Mouse (Mus musculus): ENCODE results near the gene Dnttip1. TPM values are rescaled to one million over a fixed set of nuclear protein-coding genes. Genes with fewer than 3 reads are reported as not detected.
A peak's percentile ranks its signal among the peaks of the same experiment; 100 is the strongest.

Gene Dnttip1
- total RNA-seq, 2 experiments from 2014 or later = 40.4 to 41.2 TPM

GRCm38 (mm10) chr2:164734839-164735238 lies 10.9 kb upstream of the Dnttip1 start:
- no peak for TF ChIP-seq CTCF (conservative IDR thresholded peaks at IDR 0.05)

GRCm38 (mm10) chr2:164735446-164735845 lies 10.3 kb upstream of the Dnttip1 start:
- TF ChIP-seq CTCF (conservative IDR thresholded peaks at IDR 0.05) = no peak
- Histone ChIP-seq H3K27ac (no peak overlapping the region), H3K4me3 (no peak overlapping the region)
- DNase-seq (ENCODE audit: low spot score in 2 of 2) = no peak

More at GRCm38 (mm10) chr2:164734839-164735238, 10.9 kb upstream of the Dnttip1 start:
- DNase-seq (ENCODE audit: low spot score in 2 of 2) = no peak
- Histone ChIP-seq H3K4me3 (no peak overlapping the region), H3K27ac (no peak overlapping the region)

DNA sequence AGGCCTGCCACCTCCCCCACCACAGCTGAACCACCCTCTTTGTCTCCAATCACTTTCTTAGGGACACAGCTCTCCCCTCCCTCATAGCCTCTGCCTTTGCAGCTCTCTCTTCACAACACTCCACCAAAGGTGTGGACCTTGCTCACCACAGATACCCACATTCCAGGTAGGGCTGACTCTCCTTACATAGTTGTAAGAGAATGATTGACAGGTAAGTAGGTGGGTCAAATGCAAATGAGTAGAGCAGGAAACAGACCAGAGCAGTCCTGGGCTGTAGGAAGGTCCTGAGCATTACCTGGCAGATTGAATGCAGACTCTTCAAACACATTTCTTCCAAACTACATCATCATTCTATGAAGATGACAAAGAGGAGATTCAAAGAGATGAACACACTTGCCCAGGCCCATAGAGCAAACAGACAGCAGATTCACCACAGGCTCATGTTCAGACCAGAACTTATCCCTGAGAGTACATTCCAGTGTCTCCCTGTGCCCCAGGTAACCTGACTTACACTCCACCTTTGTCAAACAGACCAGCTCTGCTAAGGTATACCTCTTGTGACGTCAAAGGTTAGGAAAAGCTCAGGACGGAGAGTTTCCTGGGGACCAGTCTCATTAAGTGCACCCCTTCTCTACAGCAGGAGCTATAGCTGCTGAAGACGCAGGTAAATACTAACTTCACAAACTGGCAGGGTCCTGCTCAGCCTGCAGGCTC lies 8.2 kb upstream of the Dnttip1 start:
- DNase-seq (ENCODE audit: low spot score in 2 of 2) = no peak
- H3K27ac ChIP-seq = no peak overlapping the region
- TF ChIP-seq CTCF (conservative IDR thresholded peaks at IDR 0.05) = no peak
- H3K4me3 ChIP-seq = no peak overlapping the region

DNA sequence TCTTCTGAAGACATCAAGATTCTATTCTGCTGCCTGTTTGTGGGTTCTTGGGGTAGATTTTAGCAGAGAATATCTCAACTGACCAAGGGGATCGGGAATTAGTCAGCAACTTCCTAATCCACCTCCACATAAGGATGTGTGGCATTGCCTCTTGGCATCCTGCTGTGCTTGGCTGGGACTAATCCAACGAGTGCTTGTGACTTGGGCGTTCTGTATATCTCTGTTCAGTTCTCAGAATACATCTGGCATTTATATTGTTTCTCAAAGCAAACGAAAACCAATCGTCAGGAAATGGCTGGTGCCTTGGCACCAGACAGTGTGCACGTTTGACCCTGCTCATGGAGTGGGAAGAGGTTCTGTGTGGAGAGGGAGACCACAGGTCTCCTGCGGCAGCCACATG lies 5.9 kb upstream of the Dnttip1 start:
- H3K27ac ChIP-seq = no peak overlapping the region
- H3K4me3 ChIP-seq = no peak overlapping the region
- no peak for DNase-seq (ENCODE audit: low spot score in 2 of 2)
- TF ChIP-seq CTCF (conservative IDR thresholded peaks at IDR 0.05) = no peak

DNA sequence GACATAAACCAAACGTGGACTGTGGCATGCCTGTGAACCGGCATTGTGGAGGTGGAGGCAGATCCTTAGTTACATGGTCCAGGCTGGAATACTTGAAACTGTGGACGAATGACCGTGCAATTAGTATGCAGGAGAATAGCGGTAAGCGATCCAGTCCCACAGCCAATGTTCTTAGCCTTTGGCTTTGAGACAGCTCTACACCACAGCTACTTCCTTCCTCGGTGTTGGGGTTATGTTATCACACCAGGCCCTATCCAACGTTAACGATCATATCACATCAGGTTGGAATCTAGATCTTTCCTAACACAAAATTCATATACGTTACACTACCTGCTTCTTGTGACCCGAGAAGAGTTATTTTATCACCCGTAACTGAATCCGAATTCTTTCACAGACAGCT lies 796 bp upstream of the Dnttip1 start:
- no peak for TF ChIP-seq CTCF (conservative IDR thresholded peaks at IDR 0.05)
- H3K27ac ChIP-seq = peak overlapping the region; percentile 87
- peak overlapping the region; percentile 81 for H3K4me3 ChIP-seq
- no peak for DNase-seq (ENCODE audit: low spot score in 2 of 2)

DNA sequence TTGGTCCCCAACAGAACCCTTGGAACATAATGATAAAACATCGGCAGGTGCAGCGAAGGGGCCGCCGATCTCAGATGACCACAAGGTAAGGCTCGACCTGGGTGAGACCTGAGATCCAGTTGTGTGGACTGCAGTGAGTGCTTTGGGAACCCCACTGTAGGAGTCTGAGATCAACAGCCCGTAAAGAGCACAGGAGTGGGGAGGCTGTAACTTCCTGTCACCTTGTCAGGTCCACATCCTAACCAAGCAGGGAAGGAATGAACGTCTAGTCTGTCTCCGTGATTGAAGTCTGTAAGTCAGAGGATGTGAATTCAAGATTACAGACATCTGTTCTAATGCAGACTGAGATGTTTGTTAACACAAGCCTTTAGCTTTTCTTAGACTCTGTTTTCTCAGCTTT lies 910 bp downstream of the Dnttip1 start:
- H3K27ac ChIP-seq = peak overlapping the region; percentile 87; the same call in 1 of the 2 replicates
- TF ChIP-seq CTCF (conservative IDR thresholded peaks at IDR 0.05) = no peak
- peak overlapping the region; percentile 81 for H3K4me3 ChIP-seq
- DNase-seq (ENCODE audit: low spot score in 2 of 2) = no peak

DNA sequence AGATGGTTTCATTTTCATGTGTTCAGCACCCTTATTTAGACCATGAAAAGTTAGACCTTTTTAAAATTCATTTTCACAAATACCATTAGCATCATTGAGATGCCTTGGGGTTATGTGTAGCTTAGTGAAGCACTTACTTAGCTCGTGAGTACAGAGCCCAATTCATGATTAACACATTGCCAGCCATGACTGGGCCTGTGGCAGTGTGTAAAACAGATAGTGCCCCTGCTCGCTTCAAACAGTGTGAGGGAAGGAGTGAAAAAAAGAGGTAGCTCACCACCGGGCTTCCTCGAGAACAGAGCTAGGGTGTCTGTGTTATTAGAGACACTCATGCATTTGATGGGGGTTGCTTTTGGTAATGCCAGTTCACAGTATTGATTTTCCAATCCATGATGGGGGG lies 2.4 kb downstream of the Dnttip1 start:
- H3K27ac ChIP-seq = peak overlapping the region; percentile 59; the same call in 1 of the 2 replicates

GRCm38 (mm10) chr2:164748991-164749390 lies 3.2 kb downstream of the Dnttip1 start:
- H3K27ac ChIP-seq = peak overlapping the region; percentile 59; the same call in 1 of the 2 replicates
- DNase-seq (ENCODE audit: low spot score in 2 of 2) = peak in 1 of 2 experiments; percentile 30
- TF ChIP-seq CTCF (conservative IDR thresholded peaks at IDR 0.05) = 0 out of 2 replicates have a peak, but pooled peaks have one; percentile 11
- peak overlapping the region; percentile 5; the same call in 1 of the 2 replicates for H3K4me3 ChIP-seq

More for the DNA sequence above, 2.4 kb downstream of the Dnttip1 start:
- no peak for TF ChIP-seq CTCF (conservative IDR thresholded peaks at IDR 0.05)
- no peak for DNase-seq (ENCODE audit: low spot score in 2 of 2)
- H3K4me3 ChIP-seq = no peak overlapping the region

DNA sequence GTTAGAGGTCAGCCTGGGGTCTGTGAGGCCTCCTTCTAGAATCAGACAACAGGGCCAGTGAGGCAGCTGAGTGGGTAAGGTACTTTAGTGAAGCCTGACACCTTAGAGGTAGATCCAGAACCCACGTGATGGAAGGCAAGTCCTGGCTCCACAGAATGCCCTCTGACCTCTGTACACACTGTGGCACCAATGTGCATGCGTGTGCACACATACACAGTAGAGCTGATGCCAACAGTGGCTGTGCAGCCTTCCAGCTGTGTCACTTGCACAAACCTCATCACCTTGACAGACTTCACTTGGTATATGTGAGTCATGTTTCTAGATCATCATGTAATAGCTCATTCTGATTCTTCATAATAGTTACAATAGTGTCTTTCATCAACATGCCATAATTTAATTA lies 6.7 kb downstream of the Dnttip1 start:
- no peak for TF ChIP-seq CTCF (conservative IDR thresholded peaks at IDR 0.05)
- Histone ChIP-seq H3K27ac (no peak overlapping the region), H3K4me3 (no peak overlapping the region)
- DNase-seq (ENCODE audit: low spot score in 2 of 2) = no peak

DNA sequence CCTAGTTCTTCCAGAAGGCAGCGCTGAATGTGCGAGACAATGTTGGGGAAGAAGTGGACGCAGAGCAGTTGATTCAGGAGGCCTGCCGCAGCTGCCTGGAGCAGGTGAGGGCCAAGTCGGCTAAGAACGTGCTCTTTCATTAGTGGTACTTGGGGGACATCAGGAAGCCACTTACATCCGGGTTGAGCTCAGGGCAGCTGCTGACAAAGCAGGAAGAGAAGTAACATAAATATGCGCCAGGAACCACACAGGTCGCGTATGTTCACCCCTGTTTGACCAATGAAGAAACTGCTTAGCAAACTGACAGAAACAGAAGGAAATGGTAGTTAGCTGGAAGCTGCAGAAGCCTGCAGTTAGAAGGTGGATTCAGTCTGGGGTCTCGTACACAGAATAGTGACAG lies 8.3 kb downstream of the Dnttip1 start:
- no peak for TF ChIP-seq CTCF (conservative IDR thresholded peaks at IDR 0.05)
- Histone ChIP-seq H3K27ac (no peak overlapping the region), H3K4me3 (no peak overlapping the region)
- no peak for DNase-seq (ENCODE audit: low spot score in 2 of 2)

DNA sequence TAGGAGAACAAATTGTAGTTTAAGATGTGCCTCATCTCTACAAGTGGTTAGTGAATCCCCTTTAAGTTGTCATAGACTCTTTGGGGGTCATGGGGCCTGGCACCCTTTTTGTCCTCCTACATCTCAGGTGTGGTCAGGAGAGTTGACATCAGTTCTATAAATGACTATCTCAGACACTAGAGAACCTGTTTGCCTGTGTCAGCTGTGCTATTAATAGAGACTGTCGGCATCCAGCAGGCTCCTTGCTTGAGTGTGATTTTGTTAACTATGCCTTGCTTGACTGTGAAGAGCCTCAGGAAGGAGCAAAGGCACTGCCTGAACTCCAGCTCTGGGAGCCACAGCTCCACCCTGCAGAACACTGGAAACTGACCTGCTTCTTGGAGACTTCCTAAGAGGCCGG lies 9.0 kb downstream of the Dnttip1 start:
- H3K4me3 ChIP-seq = no peak overlapping the region
- no peak for DNase-seq (ENCODE audit: low spot score in 2 of 2)
- H3K27ac ChIP-seq = no peak overlapping the region
- TF ChIP-seq CTCF (conservative IDR thresholded peaks at IDR 0.05) = no peak

DNA sequence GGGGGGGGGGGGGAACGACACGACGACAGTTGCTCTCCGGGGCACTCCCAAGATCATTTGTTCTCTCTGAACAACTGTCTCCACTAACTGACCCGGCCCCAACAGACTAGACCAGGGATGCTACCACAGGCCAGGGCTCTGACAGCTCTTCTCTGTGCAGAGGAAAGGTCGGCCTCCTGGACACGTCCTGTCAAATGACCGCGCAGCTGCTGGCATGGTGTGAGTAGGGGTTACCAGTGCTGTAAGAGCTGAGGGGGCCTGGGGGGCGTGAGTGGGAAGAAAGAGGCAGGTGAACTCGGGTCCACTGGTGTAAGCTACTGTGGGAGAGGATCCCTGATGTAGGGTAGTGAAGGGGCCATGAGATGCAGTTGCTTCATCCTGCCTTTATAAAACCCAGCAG lies 12.1 kb downstream of the Dnttip1 start:
- Histone ChIP-seq H3K4me3 (no peak overlapping the region), H3K27ac (no peak overlapping the region)
- DNase-seq (ENCODE audit: low spot score in 2 of 2) = no peak
- TF ChIP-seq CTCF (conservative IDR thresholded peaks at IDR 0.05) = no peak

GRCm38 (mm10) chr2:164758692-164759091 lies 12.9 kb downstream of the Dnttip1 start:
- no peak for DNase-seq (ENCODE audit: low spot score in 2 of 2)
- TF ChIP-seq CTCF (conservative IDR thresholded peaks at IDR 0.05) = no peak
- Histone ChIP-seq H3K27ac (no peak overlapping the region), H3K4me3 (no peak overlapping the region)
